Mouse (Mus musculus) forebrain, embryonic 12.5 days (tissue): ENCODE measurements at regions not wholly inside any gene's neighbourhood (a gene's known extent, or its start where the extent isn't known, plus 50 kb on each side); places are given as distances from the start of the nearest gene placed in this dataset.
"Not testable (repeated sequence)": the region's sequence is repeated elsewhere in the genome, so short reads cannot be mapped to it uniquely, and the experiment has no call there.

Experiments
- ATAC-seq: fragments of 200-750 bp; cut with Nextera tagmentation; 2 replicates; pipeline ENCODE4 v1.8.0; 2017; ENCODE audit warnings: moderate TSS enrichment; ENCODE audit not compliant: low FRiP score
- H3K27ac ChIP-seq: fragments of 300-500 bp; sonication (generic); 2 replicates; pipeline ENCODE4 v1.5.1; 2016; ENCODE audit warnings: mild to moderate bottlenecking
- H3K27me3 ChIP-seq: fragments of 300-500 bp; sonication (generic); 2 replicates; pipeline ENCODE4 v1.6.1; 2016; ENCODE audit warnings: mild to moderate bottlenecking
- H3K36me3 ChIP-seq: fragments of 300-500 bp; sonication (generic); replicated peaks from 2 replicates; pipeline ENCODE4 v1.6.1; 2016; ENCODE audit warnings: mild to moderate bottlenecking
- H3K4me1 ChIP-seq: fragments of 300-500 bp; sonication (generic); 2 replicates; pipeline ENCODE4 v1.6.1; 2016
- H3K4me2 ChIP-seq: fragments of 300-500 bp; sonication (generic); 2 replicates; pipeline ENCODE4 v1.6.1; 2016; ENCODE audit warnings: mild to moderate bottlenecking, moderate library complexity
- H3K4me3 ChIP-seq: fragments of 300-500 bp; sonication (generic); replicated peaks from 2 replicates; pipeline ENCODE4 v1.5.1; 2016; ENCODE audit warnings: mild to moderate bottlenecking
- H3K9ac ChIP-seq: fragments of 300-500 bp; sonication (generic); 2 replicates; pipeline ENCODE4 v1.6.1; 2016; ENCODE audit warnings: mild to moderate bottlenecking
- H3K9me3 ChIP-seq: fragments of 300-500 bp; sonication (generic); 2 replicates; pipeline ENCODE4 v1.6.1; 2016
- WGBS: fragments of 180-500 bp; shearing (Covaris S2); methylation state at CpG from one replicate; pipeline ENCODE4 v1.1.7; 2016; 5-methylcytosine and 5-hydroxymethylcytosine counted together

DNA sequence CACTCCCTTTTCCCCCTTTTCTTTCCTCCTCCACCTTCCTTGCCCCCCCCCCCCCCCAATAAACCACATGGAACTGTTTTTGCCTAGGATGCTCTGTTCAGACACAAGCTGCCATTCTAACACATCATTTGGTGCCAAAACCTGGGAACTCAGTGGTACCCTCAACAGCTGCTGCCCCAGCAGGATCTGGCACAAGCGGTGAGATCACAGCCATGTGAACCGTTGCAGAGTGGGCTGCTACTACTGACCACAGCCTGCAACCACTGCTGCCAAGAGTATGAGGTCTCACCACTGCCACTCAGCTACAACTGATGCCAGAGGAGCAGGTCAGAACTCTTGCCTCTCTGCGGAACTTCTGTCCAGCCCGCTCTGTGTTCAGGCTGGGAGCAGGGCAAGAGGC is 206.2 kb downstream of the Pcsk1 start:
- no peak overlapping the region for H3K4me3 ChIP-seq
- WGBS, result 93% methylated on average over 4 of the region's 4 CpGs
- 0 out of 2 replicates have a peak, but pooled peaks cover 3% of the 10 kb centered on the region for H3K9me3 ChIP-seq
- no peak overlapping the region for H3K9ac ChIP-seq
- H3K27me3 ChIP-seq, result no peaks in the 10 kb centered on the region
- H3K36me3 ChIP-seq, result no peaks in the 10 kb centered on the region
- H3K4me2 ChIP-seq, result no peak overlapping the region
- no peak overlapping the region for H3K27ac ChIP-seq
- no peaks in the 10 kb centered on the region for H3K4me1 ChIP-seq
- no peak for ATAC-seq

DNA sequence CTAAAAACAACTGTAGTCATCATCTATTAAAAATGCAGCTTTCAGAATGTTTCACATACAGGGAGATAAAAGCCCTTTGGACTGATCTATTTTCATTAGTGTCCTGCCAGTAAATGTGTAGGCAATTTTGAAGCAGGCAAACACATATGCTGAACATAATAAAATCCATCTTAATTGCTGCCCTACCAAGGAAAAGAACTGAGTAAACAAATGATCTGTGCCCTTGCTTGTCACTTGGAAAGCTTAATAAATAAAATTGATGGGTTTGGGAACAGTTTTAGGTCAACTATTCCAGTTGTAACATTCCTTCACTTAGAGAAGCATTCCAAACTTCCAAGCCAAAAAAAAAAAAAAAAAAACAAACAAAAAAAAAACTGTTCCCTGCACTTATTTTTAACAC is 230.2 kb downstream of the Pcsk1 start:
- H3K36me3 ChIP-seq, result no peaks in the 10 kb centered on the region
- H3K4me3 ChIP-seq, result no peak overlapping the region
- no peaks in the 10 kb centered on the region for H3K9me3 ChIP-seq
- H3K9ac ChIP-seq, result no peak overlapping the region
- ATAC-seq, result no peak
- no peak overlapping the region for H3K4me2 ChIP-seq
- no peak overlapping the region for H3K27ac ChIP-seq
- no peaks in the 10 kb centered on the region for H3K4me1 ChIP-seq
- H3K27me3 ChIP-seq, result no peaks in the 10 kb centered on the region

DNA sequence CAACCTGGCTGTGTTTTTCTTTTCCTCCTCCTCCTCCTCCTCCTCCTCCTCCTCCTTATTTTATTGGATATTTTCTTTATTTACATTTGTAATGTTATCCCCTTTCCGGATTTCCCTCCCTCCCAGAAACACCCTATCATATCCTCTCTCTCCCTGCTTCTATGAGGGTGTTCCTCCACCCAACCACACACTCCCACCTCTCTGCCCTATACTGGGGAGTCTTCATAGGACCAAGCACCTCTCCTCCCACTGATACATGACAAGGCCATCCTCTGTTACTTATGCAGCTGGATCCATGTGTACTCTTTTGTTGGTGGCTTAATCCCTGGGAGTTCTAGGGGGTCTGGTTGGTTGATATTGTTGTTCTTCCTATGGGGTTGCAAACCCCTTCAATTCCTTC is 230.6 kb downstream of the Pcsk1 start:
- H3K27me3 ChIP-seq, result no peaks in the 10 kb centered on the region
- H3K9me3 ChIP-seq, result no peaks in the 10 kb centered on the region
- no peak overlapping the region for H3K27ac ChIP-seq
- H3K4me1 ChIP-seq, result no peaks in the 10 kb centered on the region
- H3K4me3 ChIP-seq, result no peak overlapping the region
- H3K9ac ChIP-seq, result no peak overlapping the region
- no peaks in the 10 kb centered on the region for H3K36me3 ChIP-seq
- 57% methylated on average over 1 of the region's 1 CpGs for WGBS
- no peak overlapping the region for H3K4me2 ChIP-seq
- ATAC-seq, result no peak

DNA sequence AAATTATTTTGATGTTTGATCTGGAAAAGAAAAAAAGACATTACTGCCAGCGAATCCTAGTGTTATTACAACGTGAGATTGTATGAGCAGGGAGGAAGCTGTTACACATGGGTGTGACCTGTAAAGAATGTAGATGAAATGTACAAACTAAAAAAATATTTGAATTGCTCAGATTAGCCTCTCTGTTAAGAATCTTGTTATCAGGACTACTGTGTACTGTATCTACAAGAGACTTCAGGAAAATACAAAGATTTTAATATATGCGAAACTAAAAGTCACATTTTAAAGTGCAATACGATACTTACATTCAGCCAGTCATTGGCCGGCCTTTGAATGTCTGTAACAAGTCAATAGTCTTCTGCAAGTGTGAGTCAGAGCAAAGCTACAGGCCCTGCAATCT is 247.4 kb downstream of the Pcsk1 start:
- Histone ChIP-seq H3K27me3 (no peaks in the 10 kb centered on the region), H3K4me3 (no peak overlapping the region), H3K9me3 (no peaks in the 10 kb centered on the region), H3K4me2 (no peak overlapping the region), H3K4me1 (no peaks in the 10 kb centered on the region), H3K36me3 (no peaks in the 10 kb centered on the region), H3K27ac (no peak overlapping the region), H3K9ac (no peak overlapping the region)
- no peak for ATAC-seq
- 91% methylated on average over 5 of the region's 5 CpGs for WGBS

DNA sequence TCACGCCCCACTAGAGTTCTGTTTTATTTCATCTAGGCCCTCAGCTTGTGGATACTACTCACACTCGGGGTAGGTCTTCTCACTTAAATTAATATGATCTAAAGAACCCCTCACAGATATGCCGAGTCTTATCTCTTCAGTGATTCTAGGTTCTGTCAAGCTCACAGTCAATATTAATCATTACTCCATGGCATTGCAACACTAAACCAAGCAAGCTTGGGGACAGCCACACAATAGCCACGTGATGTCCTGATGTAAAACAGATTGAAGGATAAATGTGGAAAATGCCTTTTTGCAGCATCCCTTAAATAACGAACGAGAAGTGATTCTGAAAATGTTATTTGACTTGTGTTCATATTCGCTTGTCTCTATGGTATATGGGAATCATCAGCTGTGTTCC is 253.8 kb downstream of the Pcsk1 start:
- ATAC-seq, result no peak
- 89% methylated on average over 7 of the region's 7 CpGs for WGBS

DNA sequence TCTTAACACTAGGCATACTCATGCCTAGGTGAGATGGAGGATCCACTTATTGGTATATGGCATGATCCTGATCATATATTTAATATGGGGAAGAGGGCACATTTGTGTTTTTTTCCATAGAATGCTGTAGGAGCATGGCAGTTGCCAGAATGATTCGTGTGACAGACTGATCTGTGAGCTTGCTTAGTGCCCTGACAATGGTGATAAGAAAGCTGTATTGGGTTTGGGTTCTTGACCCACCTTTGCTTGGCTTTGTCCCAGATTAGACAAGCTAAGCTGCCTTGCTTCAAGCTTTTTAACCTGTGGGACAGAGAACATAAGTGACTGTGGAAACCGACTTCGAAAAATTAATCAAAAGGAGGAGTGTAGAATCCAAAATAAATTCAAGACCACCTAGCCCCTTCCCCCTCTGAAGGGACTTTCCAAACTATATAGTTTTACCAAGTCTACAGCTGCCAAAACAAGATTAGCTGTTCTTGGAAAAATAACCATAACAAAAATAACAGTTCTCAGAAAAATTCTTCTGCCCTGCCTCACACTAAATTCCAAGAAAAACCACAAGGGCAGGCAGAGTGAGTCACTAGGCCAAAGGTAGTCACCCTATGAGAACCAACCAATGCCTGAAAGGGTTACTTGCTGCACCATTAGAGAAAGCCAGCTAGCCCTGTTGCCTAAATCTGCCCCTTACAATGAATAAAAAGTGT is 277.2 kb downstream of the Pcsk1 start:
- no peak for ATAC-seq
- Histone ChIP-seq H3K27me3 (no peaks in the 10 kb centered on the region), H3K4me2 (no peak overlapping the region), H3K9ac (no peak overlapping the region), H3K9me3 (no peaks in the 10 kb centered on the region), H3K36me3 (no peaks in the 10 kb centered on the region), H3K4me3 (no peak overlapping the region), H3K27ac (no peak overlapping the region), H3K4me1 (no peaks in the 10 kb centered on the region)
- WGBS, result 77% methylated on average over 3 of the region's 3 CpGs

More for the DNA sequence above, 253.8 kb downstream of the Pcsk1 start:
- no peaks in the 10 kb centered on the region for H3K4me1 ChIP-seq
- H3K4me3 ChIP-seq, result no peak overlapping the region
- H3K36me3 ChIP-seq, result no peaks in the 10 kb centered on the region
- H3K4me2 ChIP-seq, result no peak overlapping the region
- H3K9me3 ChIP-seq, result no peaks in the 10 kb centered on the region
- no peak overlapping the region for H3K9ac ChIP-seq
- H3K27me3 ChIP-seq, result no peaks in the 10 kb centered on the region
- H3K27ac ChIP-seq, result no peak overlapping the region

DNA sequence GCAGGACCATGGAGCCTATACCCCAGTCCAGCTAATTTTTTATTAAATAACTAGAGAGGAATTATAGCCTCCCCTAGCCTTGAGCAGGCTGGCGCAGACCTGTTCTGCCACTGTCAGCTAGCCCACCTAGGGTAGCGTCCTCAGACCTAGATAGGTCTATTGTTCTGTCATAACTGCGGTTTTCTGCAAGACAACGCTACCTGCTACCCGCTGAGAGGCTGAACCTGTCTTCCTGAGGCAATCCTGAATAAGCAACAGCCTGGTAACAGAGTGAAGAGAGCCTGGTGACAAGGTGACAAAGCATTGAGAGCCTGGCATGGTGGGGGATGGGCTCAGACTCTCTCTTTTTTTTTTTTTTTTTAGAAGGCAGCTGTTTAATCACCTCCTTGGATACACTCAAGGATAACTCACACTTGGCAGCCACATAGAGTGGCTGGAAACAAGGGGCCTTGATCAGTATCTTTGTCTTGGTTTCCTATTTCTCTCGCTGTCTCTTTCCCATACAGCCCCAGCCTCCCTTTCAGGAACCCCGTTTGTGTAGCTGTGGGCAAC is 278.7 kb downstream of the Pcsk1 start:
- Histone ChIP-seq H3K9me3 (no peaks in the 10 kb centered on the region), H3K4me3 (no peak overlapping the region), H3K4me1 (no peaks in the 10 kb centered on the region), H3K36me3 (no peaks in the 10 kb centered on the region), H3K27ac (no peak overlapping the region), H3K27me3 (no peaks in the 10 kb centered on the region), H3K9ac (no peak overlapping the region), H3K4me2 (no peak overlapping the region)
- no peak for ATAC-seq
- WGBS, result 62% methylated on average over 7 of the region's 7 CpGs

DNA sequence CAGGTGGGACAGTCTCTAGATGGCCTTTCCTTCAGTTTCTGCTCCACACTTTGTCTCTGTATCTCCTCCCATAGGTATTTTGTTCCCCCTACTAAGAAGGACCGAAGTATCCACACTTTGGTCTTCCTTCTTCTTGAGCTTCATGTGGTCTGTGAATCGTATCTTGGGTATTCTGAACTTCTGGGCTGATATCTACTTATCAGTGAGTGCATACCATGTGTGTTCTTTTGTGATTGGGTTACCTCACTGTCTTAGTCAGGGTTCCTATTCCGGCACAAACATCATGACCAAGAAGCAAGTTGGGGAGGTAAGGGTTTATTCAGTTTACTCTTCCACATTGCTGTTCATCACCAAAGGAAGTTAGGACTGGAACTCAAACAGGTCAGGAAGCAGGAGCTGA is 287.5 kb downstream of the Pcsk1 start:
- H3K27ac ChIP-seq, H3K4me3 ChIP-seq, H3K4me1 ChIP-seq, H3K27me3 ChIP-seq, H3K36me3 ChIP-seq, ATAC-seq, H3K9ac ChIP-seq, H3K9me3 ChIP-seq, H3K4me2 ChIP-seq: not testable (repeated sequence)
- WGBS, result 89% methylated on average over 3 of the region's 3 CpGs

DNA sequence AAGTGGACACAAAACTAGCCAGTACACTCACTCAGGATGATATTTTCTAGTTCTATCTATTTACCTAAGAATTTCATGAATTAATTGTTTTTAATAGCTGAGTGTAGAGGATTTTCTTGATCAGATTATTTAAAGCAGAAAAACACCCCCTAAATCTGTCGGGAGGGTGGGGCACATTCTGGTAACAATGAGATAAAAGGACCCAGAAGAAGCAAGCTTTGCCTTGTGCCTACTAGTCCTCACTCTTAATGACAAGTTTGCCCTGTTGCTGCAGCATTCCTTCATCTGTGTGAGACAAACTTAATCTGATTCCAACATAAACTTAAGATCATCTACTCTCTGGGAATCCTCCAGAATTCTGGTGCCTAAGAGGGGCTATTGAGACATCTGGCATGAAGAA is 288.1 kb downstream of the Pcsk1 start:
- Histone ChIP-seq H3K36me3 (no peaks in the 10 kb centered on the region), H3K4me3 (no peak overlapping the region), H3K27me3 (no peaks in the 10 kb centered on the region), H3K4me1 (no peaks in the 10 kb centered on the region), H3K9ac (no peak overlapping the region), H3K4me2 (no peak overlapping the region), H3K27ac (no peak overlapping the region), H3K9me3 (no peaks in the 10 kb centered on the region)
- 84% methylated on average over 1 of the region's 1 CpGs for WGBS
- ATAC-seq, result no peak

DNA sequence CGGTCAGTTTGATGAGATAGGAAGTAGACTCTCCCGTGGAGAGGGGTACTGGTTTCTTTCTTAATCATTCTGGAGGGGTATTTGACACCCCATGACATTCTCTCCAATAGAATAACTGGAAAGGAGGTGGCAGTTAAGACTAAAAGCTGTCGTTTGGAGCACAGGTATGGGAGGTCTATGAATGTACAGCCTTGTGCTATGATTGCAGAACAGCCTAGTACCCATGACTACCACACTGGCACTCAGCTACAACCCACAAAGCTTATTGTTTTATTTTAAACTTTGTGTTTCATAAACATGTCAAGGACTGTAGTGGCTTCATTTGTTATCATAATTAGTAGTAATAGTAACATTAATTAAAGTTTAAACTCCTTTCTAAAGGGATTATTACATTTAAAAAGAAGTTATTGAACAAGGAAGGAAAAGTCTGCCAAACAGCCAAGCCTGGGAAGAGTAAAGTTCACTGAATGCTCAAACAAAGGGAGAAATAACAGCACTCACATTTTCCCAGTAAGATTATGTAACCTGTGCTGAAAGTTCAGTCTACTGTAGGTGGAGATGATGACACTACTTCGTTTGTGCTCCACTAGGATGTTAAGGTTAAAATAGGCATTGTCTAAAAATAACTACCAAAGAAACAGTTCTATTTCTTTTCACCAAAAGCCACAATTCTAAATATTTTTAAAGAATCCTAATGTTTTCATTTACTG is 295.2 kb downstream of the Pcsk1 start:
- 73% methylated on average over 4 of the region's 4 CpGs for WGBS
- ATAC-seq, result no peak
- H3K36me3 ChIP-seq, result no peaks in the 10 kb centered on the region
- no peaks in the 10 kb centered on the region for H3K27me3 ChIP-seq
- H3K4me2 ChIP-seq, result no peak overlapping the region
- no peaks in the 10 kb centered on the region for H3K9me3 ChIP-seq
- no peak overlapping the region for H3K27ac ChIP-seq
- H3K9ac ChIP-seq, result no peak overlapping the region
- no peaks in the 10 kb centered on the region for H3K4me1 ChIP-seq
- no peak overlapping the region for H3K4me3 ChIP-seq

DNA sequence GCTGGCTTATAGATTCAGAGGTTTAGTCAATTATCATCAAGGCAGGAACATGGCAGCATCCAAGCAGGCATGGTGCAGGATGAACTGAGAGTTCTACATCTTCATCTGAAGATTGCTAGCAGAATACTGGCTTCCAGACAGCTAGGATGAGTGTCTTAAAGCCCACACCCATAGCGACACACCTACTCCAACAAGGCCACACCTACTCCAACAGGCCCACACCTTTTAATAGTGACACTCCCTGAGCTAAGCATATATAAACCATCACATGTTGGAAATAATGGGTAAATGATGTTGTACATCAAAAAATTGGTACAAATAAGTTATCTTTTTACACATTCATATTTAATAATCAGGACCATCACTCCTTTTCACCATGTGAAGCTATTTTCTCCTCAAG is 299.6 kb downstream of the Pcsk1 start:
- 85% methylated on average over 1 of the region's 1 CpGs for WGBS

DNA sequence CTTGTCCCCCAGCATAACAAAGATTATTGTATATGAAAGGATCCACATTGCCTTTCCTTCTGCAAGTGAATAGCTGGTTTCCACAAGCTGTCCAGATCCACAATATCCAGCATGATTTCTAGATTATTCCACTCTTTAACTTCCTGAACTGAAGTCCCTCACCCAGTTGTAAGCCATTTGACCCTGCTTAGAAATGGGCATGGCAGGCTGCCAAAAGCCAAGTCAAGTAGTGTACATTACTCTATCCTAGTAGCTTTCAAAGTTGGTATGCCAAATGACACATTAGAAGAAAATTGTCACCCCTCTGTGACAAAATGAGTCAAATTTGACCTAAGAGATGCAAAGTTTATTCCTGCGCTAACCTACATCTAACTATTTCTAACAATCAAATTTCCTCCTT is 300.6 kb downstream of the Pcsk1 start:
- Histone ChIP-seq H3K9me3 (no peaks in the 10 kb centered on the region), H3K4me1 (no peaks in the 10 kb centered on the region), H3K4me2 (no peak overlapping the region), H3K4me3 (no peak overlapping the region), H3K27ac (no peak overlapping the region), H3K27me3 (no peaks in the 10 kb centered on the region), H3K36me3 (no peaks in the 10 kb centered on the region), H3K9ac (no peak overlapping the region)
- WGBS, result 97% methylated on average over 1 of the region's 1 CpGs
- ATAC-seq, result no peak

More for the DNA sequence above, 299.6 kb downstream of the Pcsk1 start:
- no peak overlapping the region for H3K4me2 ChIP-seq
- no peaks in the 10 kb centered on the region for H3K4me1 ChIP-seq
- H3K9ac ChIP-seq, result no peak overlapping the region
- no peak overlapping the region for H3K4me3 ChIP-seq
- H3K9me3 ChIP-seq, result no peaks in the 10 kb centered on the region
- H3K36me3 ChIP-seq, result no peaks in the 10 kb centered on the region
- ATAC-seq, result no peak
- H3K27ac ChIP-seq, result no peak overlapping the region
- H3K27me3 ChIP-seq, result no peaks in the 10 kb centered on the region

DNA sequence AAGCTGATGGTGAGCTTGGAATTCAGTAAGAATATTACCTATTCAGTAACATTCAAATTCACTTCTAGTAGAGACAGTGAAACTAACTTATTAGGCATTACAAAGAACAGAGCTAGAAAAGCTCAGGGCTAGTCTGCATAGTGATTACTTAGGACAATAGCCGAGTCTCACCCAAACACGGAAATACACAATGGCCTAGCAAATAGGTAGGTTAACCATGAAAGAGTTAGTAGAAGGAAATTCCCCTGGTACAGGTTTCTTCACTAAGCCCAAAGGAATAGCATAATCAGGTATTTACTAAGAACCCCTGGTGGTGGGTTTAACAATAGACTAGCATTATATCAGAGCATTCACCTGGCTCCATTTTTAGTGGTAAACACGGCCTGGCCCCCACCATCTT is 306.7 kb upstream of the Ell2 start:
- H3K4me1 ChIP-seq, H3K9ac ChIP-seq, H3K4me3 ChIP-seq, H3K4me2 ChIP-seq, H3K27me3 ChIP-seq, H3K9me3 ChIP-seq, H3K36me3 ChIP-seq, ATAC-seq, H3K27ac ChIP-seq: not testable (repeated sequence)
- WGBS, result 87% methylated on average over 3 of the region's 3 CpGs
